Mouse (Mus musculus) C2C12 (cell line): ENCODE data around the gene Morn2.

Experiments
- CEBPB ChIP-seq: IDR thresholded peaks from one replicate; pipeline ENCODE4 v1.6.1; 2011; ENCODE audit warnings: low read depth, mild to moderate bottlenecking, control low read depth, moderate library complexity
- CTCF ChIP-seq: IDR thresholded peaks from one replicate; pipeline ENCODE4 v1.5.1; 2011; ENCODE audit not compliant: control insufficient read depth, insufficient read depth, insufficient read length
- FOSL1 ChIP-seq: IDR thresholded peaks from one replicate; pipeline ENCODE4 v1.8.0; 2011; ENCODE audit warnings: mild to moderate bottlenecking, low read length; ENCODE audit not compliant: poor library complexity, insufficient read depth, severe bottlenecking
- MAX ChIP-seq: IDR thresholded peaks from one replicate; pipeline ENCODE4 v1.6.1; 2011; ENCODE audit warnings: mild to moderate bottlenecking, control low read depth
- MYOD1 ChIP-seq: IDR thresholded peaks from one replicate; pipeline ENCODE4 v1.6.1; 2011; ENCODE audit warnings: low read depth; ENCODE audit not compliant: control insufficient read depth, insufficient read length
- MYOG ChIP-seq: IDR thresholded peaks from one replicate; pipeline ENCODE4 v1.6.1; 2011; ENCODE audit not compliant: control insufficient read depth, insufficient read length; ENCODE audit errors: extremely low read depth
- USF1 ChIP-seq: IDR thresholded peaks from one replicate; pipeline ENCODE4 v1.6.1; 2011; ENCODE audit warnings: low read depth, mild to moderate bottlenecking, control low read depth, moderate library complexity

- no peak for TF ChIP-seq MAX
- TF ChIP-seq USF1: no peak
- TF ChIP-seq CTCF: no peak
- no peak for TF ChIP-seq MYOD1
- TF ChIP-seq FOSL1: no peak
- TF ChIP-seq MYOG: no peak
- no peak for TF ChIP-seq CEBPB
Measured at GRCm38 (mm10) chr17:80279340-80280070, 10.5 kb upstream of the Morn2 start.
